Mouse (Mus musculus) spleen, adult 2 months (tissue): ENCODE data around the gene Klhl40.

Source experiments
- CTCF ChIP-seq: fragments of 200-500 bp; IDR thresholded peaks from 2 replicates; pipeline ENCODE4 v1.5.1; 2011; ENCODE audit warnings: mild to moderate bottlenecking, inconsistent platforms; ENCODE audit not compliant: insufficient read depth, insufficient read length, insufficient replicate concordance; ENCODE audit errors: extremely low read depth
- POLR2A ChIP-seq: fragments of 200-500 bp; IDR thresholded peaks from 2 replicates; pipeline ENCODE4 v1.6.1; 2011; ENCODE audit warnings: low read depth, low read length, inconsistent platforms

DNA sequence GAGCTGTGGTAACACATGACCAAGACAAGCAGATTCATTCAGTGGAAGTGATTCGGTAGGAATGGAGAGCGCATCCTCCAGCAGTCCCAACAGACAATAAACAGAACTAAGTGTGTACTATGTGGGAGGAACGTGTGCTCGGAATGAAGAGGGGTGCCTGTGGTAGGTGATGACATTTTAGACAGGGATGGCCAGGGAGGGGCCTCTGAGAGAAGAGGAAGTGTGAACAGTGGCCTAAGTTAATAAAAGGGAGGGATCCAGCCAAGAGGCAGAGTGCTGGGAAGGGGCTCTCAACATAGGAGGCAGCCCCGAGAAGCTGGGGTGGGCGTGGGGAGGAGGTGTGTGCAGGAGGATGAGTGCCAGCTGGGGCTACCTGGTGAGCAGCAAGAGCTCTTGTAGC is 50.9 kb downstream of the Klhl40 start:
- TF ChIP-seq CTCF (no peak), POLR2A (no peak)
